Mouse (Mus musculus): ENCODE results near the gene Timmdc1. TPM values are rescaled to one million over a fixed set of nuclear protein-coding genes. Genes with fewer than 3 reads are reported as not detected.

The Timmdc1 gene
- total RNA-seq, 2 experiments from 2014 or later, result 29.1 to 29.5 TPM

Other genes with a start within 250 kb of the Timmdc1 start
- not detected for gene Nr1i2, start 227.8 kb downstream of the Timmdc1 start, total RNA-seq (2021)
- 1 to 10 TPM; 1.1 to 1.5 TPM for gene Maats1, start 180.5 kb downstream of the Timmdc1 start, total RNA-seq (2021)
- 100 to 1,000 TPM; 136 to 147 TPM for gene Cox17, start 175.7 kb downstream of the Timmdc1 start, total RNA-seq (2021)
- not detected for gene Gm21987, start 175.6 kb downstream of the Timmdc1 start, total RNA-seq (2021)
- under 1 TPM; 0.20 to 0.66 TPM for gene Popdc2, start 160.5 kb downstream of the Timmdc1 start, total RNA-seq (2021)
- gene Pla1a, start 89.5 kb downstream of the Timmdc1 start, total RNA-seq (2021), result 1 to 10 TPM in 1 of 2 experiments, under 1 TPM in 1; 0.61 to 1.1 TPM
- gene Adprh, start 70.0 kb downstream of the Timmdc1 start, total RNA-seq (2021), result 10 to 100 TPM; 57.1 to 57.6 TPM
- gene Cd80, start 67.1 kb downstream of the Timmdc1 start, total RNA-seq (2021), result under 1 TPM; 0.46 to 0.50 TPM
- gene Poglut1, start 27.6 kb upstream of the Timmdc1 start, total RNA-seq (2021), result 10 to 100 TPM; 48.8 to 49.6 TPM
- 10 to 100 TPM; 24.4 to 24.8 TPM for gene Tmem39a, start 36.0 kb upstream of the Timmdc1 start, total RNA-seq (2021)
- gene Arhgap31, start 190.6 kb upstream of the Timmdc1 start, total RNA-seq (2021), result 10 to 100 TPM; 18.0 to 19.5 TPM
- 10 to 100 TPM; 35.1 to 35.7 TPM for gene B4galt4, start 219.6 kb upstream of the Timmdc1 start, total RNA-seq (2021)

Data from layer of hippocampus, adult 18-20 months (tissue).